Mouse (Mus musculus): ENCODE measurements around the gene CT030661.1.
"Not testable (repeated sequence)": the region's sequence is repeated elsewhere in the genome, so short reads cannot be mapped to it uniquely, and the experiment has no call there.

- TF ChIP-seq CTCF (IDR thresholded peaks at IDR 0.05; ENCODE audit: low read depth, low read length); EP300 (IDR thresholded peaks at IDR 0.05; ENCODE audit: insufficient read depth, low read depth, low read length): not testable (repeated sequence)
These were observed 418 bp downstream of the CT030661.1 start for GRCm38 (mm10) chr17:22314219-22314618.

All from ES-Bruce4 (cell line).